Mouse (Mus musculus) G1E (cell line): ENCODE data around the gene Tyw1. TPM values are rescaled to one million over a fixed set of nuclear protein-coding genes. Genes with fewer than 3 reads are reported as not detected.

Experiments
- ATAC-seq: 2 replicates; pipeline ENCODE4 v1.8.0; 2016; ENCODE audit warnings: mild to moderate bottlenecking; ENCODE audit not compliant: insufficient number of reproducible peaks, poor library complexity, low FRiP score, severe bottlenecking; ENCODE audit errors: extremely low read depth
- DNase-seq: peaks from one replicate; pipeline ENCODE4 v3.0.0; 2012; ENCODE audit warnings: low spot score
- H3K27me3 ChIP-seq: 2 replicates; pipeline ENCODE4 v1.6.1; 2012; ENCODE audit warnings: mild to moderate bottlenecking, low read length, inconsistent platforms; ENCODE audit not compliant: insufficient read depth
- H3K36me3 ChIP-seq: replicated peaks from 2 replicates; pipeline ENCODE3; 2012; ENCODE audit warnings: mild to moderate bottlenecking, inconsistent platforms
- H3K4me1 ChIP-seq: 2 replicates; pipeline ENCODE4 v1.6.1; 2012; ENCODE audit warnings: low read depth, low read length, inconsistent platforms, mixed read lengths; ENCODE audit not compliant: insufficient read depth
- H3K4me3 ChIP-seq: 2 replicates; pipeline ENCODE4 v1.5.1; 2012; ENCODE audit warnings: low read depth, mild to moderate bottlenecking, inconsistent platforms, low read length, moderate library complexity, mixed read lengths
- H3K9me3 ChIP-seq: replicated peaks from 2 replicates; pipeline ENCODE4 v1.6.1; 2012; ENCODE audit warnings: inconsistent platforms
- CTCF ChIP-seq: IDR thresholded peaks from 2 replicates; pipeline ENCODE4 v1.5.1; 2012; ENCODE audit warnings: low read depth, low read length, inconsistent platforms, mixed read lengths
- GATA1 ChIP-seq: IDR thresholded peaks from 2 replicates; pipeline ENCODE4 v1.6.1; 2012; ENCODE audit warnings: borderline replicate concordance, low read length, inconsistent platforms, mixed read lengths
- GATA2 ChIP-seq: IDR thresholded peaks from 2 replicates; pipeline ENCODE4 v1.6.1; 2012; ENCODE audit warnings: low read depth, low read length, inconsistent platforms, borderline replicate concordance
- POLR2AphosphoS5 ChIP-seq: IDR thresholded peaks from 2 replicates; pipeline ENCODE4 v1.6.1; 2012; ENCODE audit warnings: low read depth, low read length, inconsistent platforms; ENCODE audit not compliant: insufficient replicate concordance
- TAL1 ChIP-seq: conservative IDR thresholded peaks from 2 replicates; pipeline ENCODE4 v1.6.1; 2012; ENCODE audit warnings: low read depth, low read length, inconsistent platforms, mixed read lengths
- polyA plus RNA-seq: library from polyadenylated mRNA; stranded (reverse); fragments of >175 nt; gene quantifications from 2 replicates; pipeline ENCODE4 v1.2.3, GENCODE M21; 2012
- total RNA-seq, 2 experiments: library from RNA; stranded (forward) in 1 of 2; stranded (reverse) in 1 of 2; fragments of 200-1000 nt in 1 of 2; fragments of >200 nt in 1 of 2; fragmentation: Nextera tagmentation in 1 of 2; gene quantifications; 2 replicates each; pipeline ENCODE4 v1.2.3; 2014 to 2017

Tyw1 gene
- total and polyA plus RNA-seq, 3 experiments: 6.5 to 27.2 (median 26.3) TPM

DNA sequence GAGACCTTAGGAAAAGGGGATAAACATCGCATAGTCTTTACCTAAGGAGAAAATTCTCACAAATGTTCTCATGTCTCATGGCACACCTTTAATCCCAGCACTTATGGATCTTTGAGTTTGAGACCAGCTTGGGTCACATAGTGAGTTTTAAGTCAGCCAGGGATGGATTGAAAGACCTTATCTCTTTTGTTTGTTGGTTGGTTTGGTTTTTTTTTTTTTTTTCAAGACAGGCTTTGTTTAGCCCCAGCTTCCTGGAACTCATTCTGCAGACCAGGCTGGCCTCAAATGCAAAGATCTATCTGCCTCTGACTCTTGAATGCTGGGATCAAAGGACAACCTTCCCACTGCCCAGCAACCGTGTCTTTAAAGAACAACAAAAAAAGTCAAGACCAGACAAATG is 34.1 kb upstream of the Tyw1 start:
- 0 out of 2 replicates have a peak, but pooled peaks have one; percentile 10 for ATAC-seq

DNA sequence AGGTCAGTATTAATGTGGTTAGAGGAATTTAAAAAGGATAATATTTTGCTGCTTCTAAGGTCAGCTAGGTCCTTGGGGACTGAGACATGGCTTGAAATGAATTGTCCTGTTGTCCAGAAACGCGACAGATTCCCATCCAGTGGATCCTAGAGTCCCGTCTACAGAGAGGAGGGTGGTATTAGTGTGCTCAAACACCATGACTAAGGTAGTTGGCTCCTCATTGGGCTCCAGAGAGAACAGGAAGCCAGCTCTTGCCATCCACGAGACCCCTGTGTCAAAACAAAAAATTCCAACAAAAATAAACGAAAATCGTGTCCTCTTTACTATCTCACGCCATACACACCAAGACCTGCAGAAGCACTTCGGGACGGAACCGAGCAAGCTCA is 33.7 kb upstream of the Tyw1 start:
- TF ChIP-seq GATA2 (no peak), TAL1 (no peak), POLR2AphosphoS5 (no peak), GATA1 (no peak), CTCF (no peak)
- Histone ChIP-seq H3K36me3 (peaks cover 40% of the 10 kb centered on the region), H3K4me1 (peaks cover 40% of the 10 kb centered on the region), H3K27me3 (no peaks in the 10 kb centered on the region), H3K4me3 (peak overlapping the region; percentile 99), H3K9me3 (0 out of 2 replicates have a peak, but pooled peaks cover 3% of the 10 kb centered on the region)
- peak; percentile 38; the same call in 1 of the 2 replicates for ATAC-seq
- peak; percentile 23 for DNase-seq

More for the DNA sequence above, 34.1 kb upstream of the Tyw1 start:
- peaks cover 39% of the 10 kb centered on the region for H3K4me1 ChIP-seq
- TF ChIP-seq GATA2 (no peak), POLR2AphosphoS5 (no peak), GATA1 (no peak), TAL1 (no peak), CTCF (no peak)
- H3K4me3 ChIP-seq: peak overlapping the region; percentile 99; the same call in 1 of the 2 replicates
- H3K27me3 ChIP-seq: no peaks in the 10 kb centered on the region
- no peak for DNase-seq
- H3K9me3 ChIP-seq: 0 out of 2 replicates have a peak, but pooled peaks cover 3% of the 10 kb centered on the region
- H3K36me3 ChIP-seq: peaks cover 35% of the 10 kb centered on the region

DNA sequence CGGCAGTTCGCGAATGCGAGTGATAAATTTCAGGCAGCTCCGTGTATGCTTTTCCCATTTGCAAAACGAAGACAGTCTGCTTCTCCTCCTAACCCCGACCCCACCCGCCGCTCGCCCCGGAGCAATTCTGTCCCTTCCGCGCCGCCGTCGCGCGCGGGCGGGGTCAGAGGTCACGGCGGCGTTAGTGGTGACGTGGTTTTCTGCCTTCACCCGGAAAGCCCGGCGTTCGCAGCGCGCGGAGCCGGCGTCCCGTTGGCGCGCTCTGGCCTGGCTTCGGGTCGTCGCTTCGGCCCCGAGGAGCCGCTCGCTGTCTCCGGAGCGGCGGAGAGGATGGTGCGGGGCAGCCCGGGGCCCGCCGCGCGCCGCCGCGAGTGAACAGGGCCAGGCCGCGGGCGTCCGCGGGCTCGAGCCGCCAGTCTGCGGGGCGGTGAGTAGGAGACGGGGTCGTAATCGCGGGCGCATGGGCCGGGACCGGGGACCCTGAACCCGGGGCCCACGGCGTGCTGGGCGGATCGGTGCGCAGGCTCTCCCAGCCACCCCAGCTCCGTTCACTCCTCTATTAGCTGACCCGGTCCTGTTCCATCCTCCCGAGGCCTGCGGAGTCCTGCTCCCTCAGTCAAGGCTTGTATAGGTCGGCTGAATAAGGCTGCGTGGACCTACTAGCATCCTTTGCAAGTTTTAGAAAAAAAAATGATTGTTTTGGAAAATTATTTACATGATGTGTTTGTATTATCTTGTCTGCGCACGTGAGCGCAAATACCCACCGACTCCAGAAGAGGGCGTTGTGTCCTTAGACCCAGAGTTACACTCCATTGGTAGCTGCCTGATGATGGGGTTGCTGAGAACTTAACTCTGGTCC is 33.0 kb upstream of the Tyw1 start:
- H3K36me3 ChIP-seq: peaks cover 40% of the 10 kb centered on the region
- peak; percentile 54 for TF ChIP-seq CTCF
- no peak for TF ChIP-seq POLR2AphosphoS5
- H3K4me1 ChIP-seq: peaks cover 44% of the 10 kb centered on the region
- ATAC-seq: peak; percentile 36
- 0 out of 2 replicates have a peak, but pooled peaks cover 3% of the 10 kb centered on the region for H3K9me3 ChIP-seq
- H3K27me3 ChIP-seq: no peaks in the 10 kb centered on the region
- peak overlapping the region; percentile 99 for H3K4me3 ChIP-seq
- peak; percentile 87 for DNase-seq

DNA sequence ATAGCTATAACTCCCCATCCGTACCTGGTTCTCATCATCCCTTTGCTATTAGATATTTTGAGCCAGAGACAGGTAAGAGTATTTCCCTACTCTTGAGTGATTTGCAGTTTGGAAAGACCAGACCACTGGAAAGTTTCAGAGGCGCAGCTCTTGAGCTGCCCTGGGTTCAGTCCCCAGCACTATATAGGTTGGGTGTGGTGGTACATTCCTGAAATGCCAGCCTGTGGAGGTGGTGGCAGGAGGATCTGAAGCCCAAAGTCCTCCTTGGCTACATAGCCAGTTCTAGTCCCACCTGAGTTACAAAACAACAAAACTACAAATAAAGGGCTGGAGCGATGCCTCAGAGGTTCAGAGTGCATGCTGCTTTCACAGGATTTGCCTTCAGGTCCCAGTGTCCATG is 28.6 kb upstream of the Tyw1 start:
- H3K4me3 ChIP-seq: no peak overlapping the region
- H3K4me1 ChIP-seq: peaks cover 36% of the 10 kb centered on the region
- H3K27me3 ChIP-seq: no peaks in the 10 kb centered on the region
- peaks cover 74% of the 10 kb centered on the region for H3K36me3 ChIP-seq
- ATAC-seq (no peak), DNase-seq (no peak)
- no peak for TF ChIP-seq TAL1
- TF ChIP-seq GATA1: no peak
- TF ChIP-seq GATA2: no peak
- TF ChIP-seq POLR2AphosphoS5: no peak
- TF ChIP-seq CTCF: no peak
- H3K9me3 ChIP-seq: no peaks in the 10 kb centered on the region

DNA sequence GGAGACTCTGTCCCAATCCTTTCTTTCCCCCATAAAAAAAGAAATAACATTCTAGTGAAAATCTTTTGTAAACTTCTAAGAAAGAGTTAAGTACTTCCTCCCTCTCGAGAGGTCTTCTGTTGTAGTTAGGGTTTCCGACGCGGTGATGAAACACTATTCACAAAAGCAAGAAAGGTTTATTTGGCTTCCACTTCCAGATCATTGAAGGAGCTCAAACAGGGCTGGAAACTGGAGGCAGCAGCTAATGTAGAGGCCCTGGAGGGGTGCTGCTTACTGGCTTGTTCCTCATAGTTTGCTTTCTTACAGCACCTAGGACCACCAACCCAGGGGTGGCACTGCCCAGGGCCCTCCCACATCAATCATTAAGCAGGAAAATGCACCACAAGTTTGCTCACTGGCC is 27.3 kb upstream of the Tyw1 start:
- Histone ChIP-seq H3K36me3 (peaks cover 87% of the 10 kb centered on the region), H3K4me1 (peaks cover 34% of the 10 kb centered on the region), H3K9me3 (no peaks in the 10 kb centered on the region), H3K27me3 (no peaks in the 10 kb centered on the region), H3K4me3 (no peak overlapping the region)
- ATAC-seq (no peak), DNase-seq (no peak)
- no peak for TF ChIP-seq GATA1
- no peak for TF ChIP-seq GATA2
- TF ChIP-seq TAL1: no peak
- no peak for TF ChIP-seq CTCF
- no peak for TF ChIP-seq POLR2AphosphoS5

DNA sequence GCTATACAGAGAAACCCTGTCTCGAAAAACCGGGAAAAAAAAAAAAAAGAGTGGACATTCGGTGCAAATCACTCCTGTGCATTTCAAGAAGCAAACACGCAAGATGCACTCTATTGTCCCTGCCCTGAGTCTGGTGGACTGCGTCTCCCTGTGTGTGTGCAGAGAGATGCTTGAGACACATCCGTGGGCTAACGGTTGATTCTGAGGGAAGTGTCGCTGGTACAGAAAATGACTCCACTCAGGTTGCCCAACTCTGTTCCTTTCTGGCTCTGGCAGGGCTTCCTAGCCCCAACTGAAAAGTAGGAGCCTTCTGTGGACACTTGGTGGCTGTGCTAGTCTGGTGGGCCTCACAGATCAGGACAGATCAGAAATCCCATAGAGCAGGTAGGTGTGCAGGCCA is 19.1 kb upstream of the Tyw1 start:
- TF ChIP-seq GATA1: no peak
- Histone ChIP-seq H3K4me1 (no peaks in the 10 kb centered on the region), H3K9me3 (no peaks in the 10 kb centered on the region), H3K4me3 (no peak overlapping the region), H3K36me3 (peaks cover 98% of the 10 kb centered on the region), H3K27me3 (no peaks in the 10 kb centered on the region)
- no peak for ATAC-seq
- no peak for DNase-seq
